8 mouse cellular contexts compared by ENCODE assay signal in the genomic region with DNA sequence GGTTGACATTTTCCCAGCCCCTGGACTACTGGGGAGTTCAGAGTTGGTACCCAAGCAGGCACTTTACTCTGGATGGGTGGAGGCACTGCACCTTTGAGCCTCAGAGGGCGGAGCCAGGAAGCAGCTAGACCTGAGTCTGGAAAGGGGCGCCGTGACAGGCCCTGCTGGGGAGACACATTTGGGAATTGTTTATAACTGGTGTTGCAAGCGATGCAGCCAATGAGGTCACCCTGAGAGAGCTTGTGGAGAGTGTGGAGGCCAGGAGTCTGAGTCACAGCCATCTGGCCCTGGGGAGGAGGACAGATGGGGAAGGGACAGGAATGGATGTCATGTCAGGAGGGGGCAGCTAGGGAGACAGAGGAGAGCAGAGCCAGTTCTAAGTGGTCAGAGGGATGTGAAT.
DNase-seq lines count a peak whose midpoint lies in the region; ATAC-seq lines count a peak whose summit lies in the region.

No protein-coding gene starts in this region.

- peak overlapping the region; percentile 69 for H3K9ac ChIP-seq in heart, embryonic 13.5 days
- no peak overlapping the region for H3K9ac ChIP-seq in liver, embryonic 15.5 days
- no peak overlapping the region for H3K9ac ChIP-seq in stomach, embryonic 15.5 days

- peak overlapping the region; percentile 76 for H3K27ac ChIP-seq in heart, embryonic 13.5 days (replicated peaks)
- peak overlapping the region; percentile 38; the same call in 1 of the 2 replicates for H3K27ac ChIP-seq in liver, embryonic 15.5 days (replicated peaks)
- peak overlapping the region; percentile 29; the same call in 1 of the 2 replicates for H3K27ac ChIP-seq in stomach, embryonic 15.5 days

- no peak overlapping the region for H3K4me3 ChIP-seq in heart, embryonic 13.5 days
- no peak overlapping the region for H3K4me3 ChIP-seq in liver, embryonic 15.5 days (replicated peaks)
- no peak overlapping the region for H3K4me3 ChIP-seq in stomach, embryonic 15.5 days (replicated peaks)

- H3K27me3 ChIP-seq in heart, embryonic 13.5 days (replicated peaks), result no peaks in the 10 kb centered on the region
- H3K27me3 ChIP-seq in liver, embryonic 15.5 days, result no peaks in the 10 kb centered on the region
- no peaks in the 10 kb centered on the region for H3K27me3 ChIP-seq in stomach, embryonic 15.5 days (replicated peaks)

- H3K4me1 ChIP-seq in heart, embryonic 13.5 days, result peaks cover 98% of the 10 kb centered on the region
- H3K4me1 ChIP-seq in liver, embryonic 15.5 days (replicated peaks), result peaks cover 99% of the 10 kb centered on the region
- peaks cover 80% of the 10 kb centered on the region for H3K4me1 ChIP-seq in stomach, embryonic 15.5 days

- DNase-seq in frontal cortex, postnatal 36 days (ENCODE audit: low spot score in 2 of 2), result peak; percentile 36 to 38
- no peak for DNase-seq in frontal cortex, postnatal 10 days (ENCODE audit: low spot score in 2 of 2)
- peak; percentile 91 for DNase-seq in MN1 (ENCODE audit: low spot score)
- DNase-seq in cerebellum, postnatal 25 days, result peak; percentile 92 to 94
- DNase-seq in urinary bladder, postnatal 25 days (ENCODE audit: low spot score), result no peak

- 43% methylated on average over 4 of the region's 4 CpGs for WGBS in heart, embryonic 13.5 days
- WGBS in liver, embryonic 15.5 days (ENCODE audit: insufficient replicate concordance), result 49% methylated on average over 4 of the region's 4 CpGs
- WGBS in stomach, embryonic 15.5 days, result 45% methylated on average over 4 of the region's 4 CpGs

- H3K36me3 ChIP-seq in heart, embryonic 13.5 days, result peaks cover 7% of the 10 kb centered on the region
- no peaks in the 10 kb centered on the region for H3K36me3 ChIP-seq in liver, embryonic 15.5 days (replicated peaks)
- no peaks in the 10 kb centered on the region for H3K36me3 ChIP-seq in stomach, embryonic 15.5 days

- no peak overlapping the region for H3K4me2 ChIP-seq in heart, embryonic 13.5 days
- no peak overlapping the region for H3K4me2 ChIP-seq in liver, embryonic 15.5 days
- H3K4me2 ChIP-seq in stomach, embryonic 15.5 days, result no peak overlapping the region

- H3K9me3 ChIP-seq in heart, embryonic 13.5 days, result no peaks in the 10 kb centered on the region
- no peaks in the 10 kb centered on the region for H3K9me3 ChIP-seq in liver, embryonic 15.5 days (replicated peaks)
- no peaks in the 10 kb centered on the region for H3K9me3 ChIP-seq in stomach, embryonic 15.5 days

- ATAC-seq in heart, embryonic 13.5 days (ENCODE audit: extremely low read depth, insufficient number of reproducible peaks, low FRiP score, low TSS enrichment), result no peak
- no peak for ATAC-seq in liver, embryonic 15.5 days (ENCODE audit: insufficient read depth)
- no peak for ATAC-seq in stomach, embryonic 15.5 days (ENCODE audit: insufficient read depth, low FRiP score, low read depth)

Comparison
In these comparisons a context has a peak if more than half of its experiments do, and no peak if none do; other contexts are left out.
1. DNase-seq: peak in frontal cortex, postnatal 36 days (2 of 2), MN1 (single experiment) and cerebellum, postnatal 25 days (2 of 2); none in frontal cortex, postnatal 10 days (0 of 2) and urinary bladder, postnatal 25 days (single experiment).
2. Peak in every context shown above with its lines, with median percentiles within 50 percentile points of each other: H3K27ac ChIP-seq.